Mouse (Mus musculus): Measurements from ENCODE around the gene Hipk2. TPM values are rescaled to one million over a fixed set of nuclear protein-coding genes. Genes with fewer than 3 reads are reported as not detected.
A peak's percentile ranks its signal among the peaks of the same experiment; 100 is the strongest.

The Hipk2 gene
- polyA plus RNA-seq, 1 experiment from 2014 or later = 13.7 TPM

DNA sequence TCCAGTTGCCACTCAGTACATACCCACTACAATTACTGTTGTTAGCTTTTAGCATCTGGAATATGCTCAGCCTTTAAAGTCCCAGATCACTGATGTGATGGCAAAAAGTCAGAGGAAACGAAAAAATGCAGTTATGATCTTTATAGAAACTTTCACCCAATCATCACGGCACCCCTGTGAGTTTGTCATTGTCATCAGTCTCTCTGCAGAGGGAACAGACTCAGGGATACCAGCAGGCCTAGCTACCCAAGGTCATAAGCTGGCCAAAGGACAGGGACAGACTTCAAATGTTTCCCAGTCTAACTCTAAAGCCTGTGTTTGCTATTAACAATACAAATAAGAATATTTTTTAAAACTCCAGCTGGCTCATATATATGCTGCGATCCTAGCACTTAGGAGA is 34.4 kb downstream of the Hipk2 start:
- Histone ChIP-seq H3K4me3 (ENCODE audit: low read depth, low read length) (no peak overlapping the region), H3K4me2 (replicated peaks; ENCODE audit: low read depth) (no peak overlapping the region), H3K27me3 (ENCODE audit: control insufficient read depth, insufficient read depth, low read length) (no peaks in the 10 kb centered on the region), H3K9me3 (ENCODE audit: control insufficient read depth, low read length) (no peaks in the 10 kb centered on the region), H3K27ac (replicated peaks) (no peak overlapping the region), H3K36me3 (ENCODE audit: control insufficient read depth, insufficient read depth, low read length) (no peaks in the 10 kb centered on the region), H3K4me1 (replicated peaks; ENCODE audit: control insufficient read depth, insufficient read depth) (peaks cover 4% of the 10 kb centered on the region), H3K9ac (ENCODE audit: low read length) (no peak overlapping the region)
- TF ChIP-seq EP300 (optimal IDR thresholded peaks at IDR 0.05) (no peak), CTCF (IDR thresholded peaks at IDR 0.05; ENCODE audit: low read depth) (no peak)
- ATAC-seq (ENCODE audit: low FRiP score, low TSS enrichment) = no peak
- DNase-seq (ENCODE audit: low spot score) = no peak
- WGBS = 71% methylated on average over 3 of the region's 3 CpGs

DNA sequence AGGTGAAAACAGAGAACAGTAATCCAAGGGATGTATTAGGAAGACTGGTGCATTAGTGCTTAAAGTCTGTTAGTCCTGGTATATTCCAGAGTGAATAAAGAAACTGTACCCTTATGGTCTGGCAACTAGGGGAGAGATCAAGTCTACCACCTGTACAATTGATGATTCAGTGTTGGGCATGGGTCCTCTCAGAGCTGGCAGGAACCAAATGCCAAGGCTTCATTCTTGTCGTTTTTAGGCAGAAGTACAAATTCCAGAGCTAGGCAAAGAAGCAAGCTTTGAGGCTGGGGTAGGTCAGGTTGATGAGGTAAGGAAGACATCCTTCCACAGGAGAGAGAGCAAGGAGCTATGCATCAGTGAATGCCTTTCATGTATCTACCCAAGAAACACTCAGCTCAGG is 35.2 kb downstream of the Hipk2 start:
- H3K4me2 ChIP-seq (replicated peaks; ENCODE audit: low read depth) = no peak overlapping the region
- DNase-seq (ENCODE audit: low spot score) (no peak), ATAC-seq (ENCODE audit: low FRiP score, low TSS enrichment) (no peak)
- H3K9ac ChIP-seq (ENCODE audit: low read length) = no peak overlapping the region
- TF ChIP-seq EP300 (optimal IDR thresholded peaks at IDR 0.05) (no peak), CTCF (IDR thresholded peaks at IDR 0.05; ENCODE audit: low read depth) (no peak)
- no peaks in the 10 kb centered on the region for H3K27me3 ChIP-seq (ENCODE audit: control insufficient read depth, insufficient read depth, low read length)
- no peak overlapping the region for H3K27ac ChIP-seq (replicated peaks)
- no peaks in the 10 kb centered on the region for H3K4me1 ChIP-seq (replicated peaks; ENCODE audit: control insufficient read depth, insufficient read depth)
- 63% methylated on average over 1 of the region's 1 CpGs for WGBS
- H3K9me3 ChIP-seq (ENCODE audit: control insufficient read depth, low read length) = no peaks in the 10 kb centered on the region
- no peak overlapping the region for H3K4me3 ChIP-seq (ENCODE audit: low read depth, low read length)
- no peaks in the 10 kb centered on the region for H3K36me3 ChIP-seq (ENCODE audit: control insufficient read depth, insufficient read depth, low read length)

DNA sequence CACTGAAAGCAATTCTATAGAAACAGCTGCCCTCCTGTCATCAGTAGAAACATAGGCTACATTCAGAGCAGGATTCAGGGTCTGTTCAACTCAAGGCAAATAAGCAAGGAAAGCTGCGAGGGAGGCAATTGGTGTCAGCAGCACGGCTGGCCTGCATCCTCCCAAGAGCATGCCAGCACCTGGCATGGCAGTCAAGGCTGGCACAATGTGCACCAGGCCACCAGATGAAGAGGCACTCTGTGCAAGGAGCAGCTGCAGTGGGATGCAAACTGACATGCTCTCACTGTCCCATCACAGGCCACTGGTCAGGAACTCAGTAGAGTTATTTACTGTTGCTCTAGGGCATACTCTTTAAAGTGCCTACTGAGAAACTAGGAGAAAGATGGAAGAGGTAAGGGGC is 35.6 kb downstream of the Hipk2 start:
- WGBS = 83% methylated on average over 2 of the region's 2 CpGs
- no peak overlapping the region for H3K9ac ChIP-seq (ENCODE audit: low read length)
- DNase-seq (ENCODE audit: low spot score) (no peak), ATAC-seq (ENCODE audit: low FRiP score, low TSS enrichment) (no peak)
- H3K27me3 ChIP-seq (ENCODE audit: control insufficient read depth, insufficient read depth, low read length) = no peaks in the 10 kb centered on the region
- no peak overlapping the region for H3K27ac ChIP-seq (replicated peaks)
- TF ChIP-seq EP300 (optimal IDR thresholded peaks at IDR 0.05) (no peak), CTCF (IDR thresholded peaks at IDR 0.05; ENCODE audit: low read depth) (no peak)
- no peaks in the 10 kb centered on the region for H3K4me1 ChIP-seq (replicated peaks; ENCODE audit: control insufficient read depth, insufficient read depth)
- no peaks in the 10 kb centered on the region for H3K36me3 ChIP-seq (ENCODE audit: control insufficient read depth, insufficient read depth, low read length)
- no peak overlapping the region for H3K4me2 ChIP-seq (replicated peaks; ENCODE audit: low read depth)
- no peaks in the 10 kb centered on the region for H3K9me3 ChIP-seq (ENCODE audit: control insufficient read depth, low read length)
- no peak overlapping the region for H3K4me3 ChIP-seq (ENCODE audit: low read depth, low read length)

DNA sequence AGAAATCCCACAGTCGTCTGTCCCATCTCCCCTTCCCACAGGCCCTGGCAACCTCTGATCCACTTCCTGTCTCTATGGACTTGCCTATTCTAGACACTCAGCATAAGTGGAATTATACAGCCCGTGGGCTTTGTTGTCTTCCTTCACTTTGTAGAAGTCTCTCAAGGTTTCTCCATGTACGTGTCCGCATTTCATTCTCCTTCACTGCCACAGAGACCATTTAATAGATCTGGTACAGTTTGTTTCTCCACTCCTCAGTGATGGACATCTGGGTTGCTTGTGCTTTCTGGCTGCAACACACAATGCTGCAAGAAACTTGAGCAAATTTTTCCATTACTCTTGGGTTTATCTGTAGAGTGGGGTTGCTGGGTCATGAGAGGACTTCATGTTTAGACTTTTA is 36.1 kb downstream of the Hipk2 start:
- no peak overlapping the region for H3K4me2 ChIP-seq (replicated peaks; ENCODE audit: low read depth)
- no peak overlapping the region for H3K27ac ChIP-seq (replicated peaks)
- H3K36me3 ChIP-seq (ENCODE audit: control insufficient read depth, insufficient read depth, low read length) = no peaks in the 10 kb centered on the region
- ATAC-seq (ENCODE audit: low FRiP score, low TSS enrichment) (no peak), DNase-seq (ENCODE audit: low spot score) (no peak)
- 66% methylated on average over 4 of the region's 4 CpGs for WGBS
- no peak for TF ChIP-seq EP300 (optimal IDR thresholded peaks at IDR 0.05)
- no peak for TF ChIP-seq CTCF (IDR thresholded peaks at IDR 0.05; ENCODE audit: low read depth)
- H3K27me3 ChIP-seq (ENCODE audit: control insufficient read depth, insufficient read depth, low read length) = no peaks in the 10 kb centered on the region
- H3K4me1 ChIP-seq (replicated peaks; ENCODE audit: control insufficient read depth, insufficient read depth) = no peaks in the 10 kb centered on the region
- H3K9me3 ChIP-seq (ENCODE audit: control insufficient read depth, low read length) = no peaks in the 10 kb centered on the region
- H3K4me3 ChIP-seq (ENCODE audit: low read depth, low read length) = no peak overlapping the region
- no peak overlapping the region for H3K9ac ChIP-seq (ENCODE audit: low read length)

- Histone ChIP-seq H3K27me3 (ENCODE audit: control insufficient read depth, insufficient read depth, low read length) (no peaks in the 10 kb centered on the region), H3K4me2 (replicated peaks; ENCODE audit: low read depth) (no peak overlapping the region), H3K36me3 (ENCODE audit: control insufficient read depth, insufficient read depth, low read length) (no peaks in the 10 kb centered on the region), H3K27ac (replicated peaks) (no peak overlapping the region), H3K4me1 (replicated peaks; ENCODE audit: control insufficient read depth, insufficient read depth) (no peaks in the 10 kb centered on the region), H3K9ac (ENCODE audit: low read length) (no peak overlapping the region), H3K4me3 (ENCODE audit: low read depth, low read length) (no peak overlapping the region), H3K9me3 (ENCODE audit: control insufficient read depth, low read length) (no peaks in the 10 kb centered on the region)
- TF ChIP-seq EP300 (optimal IDR thresholded peaks at IDR 0.05) (no peak), CTCF (IDR thresholded peaks at IDR 0.05; ENCODE audit: low read depth) (no peak)
- ATAC-seq (ENCODE audit: low FRiP score, low TSS enrichment) = no peak
- DNase-seq (ENCODE audit: low spot score) = no peak
- WGBS = 76% methylated on average over 4 of the region's 4 CpGs
Observed at GRCm38 (mm10) chr6:38838061-38838460, 37.9 kb downstream of the Hipk2 start.

- H3K9me3 ChIP-seq (ENCODE audit: control insufficient read depth, low read length) = no peaks in the 10 kb centered on the region
- no peak overlapping the region for H3K27ac ChIP-seq (replicated peaks)
- H3K4me2 ChIP-seq (replicated peaks; ENCODE audit: low read depth) = no peak overlapping the region
- no peak overlapping the region for H3K4me3 ChIP-seq (ENCODE audit: low read depth, low read length)
- no peak for DNase-seq (ENCODE audit: low spot score)
- WGBS = 24% methylated on average over 1 of the region's 1 CpGs
- no peaks in the 10 kb centered on the region for H3K27me3 ChIP-seq (ENCODE audit: control insufficient read depth, insufficient read depth, low read length)
- H3K4me1 ChIP-seq (replicated peaks; ENCODE audit: control insufficient read depth, insufficient read depth) = no peaks in the 10 kb centered on the region
- no peaks in the 10 kb centered on the region for H3K36me3 ChIP-seq (ENCODE audit: control insufficient read depth, insufficient read depth, low read length)
- peak; percentile 78 for ATAC-seq (ENCODE audit: low FRiP score, low TSS enrichment)
- TF ChIP-seq CTCF (IDR thresholded peaks at IDR 0.05; ENCODE audit: low read depth) (no peak), EP300 (optimal IDR thresholded peaks at IDR 0.05) (peak; percentile 72)
- no peak overlapping the region for H3K9ac ChIP-seq (ENCODE audit: low read length)
Observed at GRCm38 (mm10) chr6:38835217-38835616, 40.7 kb downstream of the Hipk2 start.
